Mouse (Mus musculus) R1 (cell line): Measurements from ENCODE around the gene Lgr4.

ENCODE experiments used
- DNase-seq: peaks from one replicate; pipeline ENCODE4 v3.0.0-alpha.2; 2018; ENCODE audit warnings: low read depth, low spot score

Gene Lgr4

DNA sequence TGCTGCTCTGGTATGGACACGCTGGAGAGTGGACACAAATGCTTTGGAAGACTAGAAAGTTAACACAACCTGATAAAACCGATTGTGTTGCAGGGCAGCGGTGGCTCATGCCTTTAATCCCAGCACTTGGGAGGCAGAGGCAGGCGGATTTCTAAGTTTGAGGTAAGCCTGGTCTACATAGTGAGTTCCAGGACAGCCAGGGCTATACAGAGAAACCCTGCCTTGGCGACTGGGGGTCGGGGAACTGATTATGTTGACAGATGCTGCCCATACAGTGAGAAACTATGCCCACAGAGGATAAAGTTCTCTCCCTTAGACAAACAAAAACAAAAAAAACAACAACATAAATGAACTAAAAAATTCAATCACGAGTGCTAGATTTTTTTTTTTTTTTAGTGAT, 99.6 kb downstream of the Lgr4 start:
- DNase-seq, result no peak

DNA sequence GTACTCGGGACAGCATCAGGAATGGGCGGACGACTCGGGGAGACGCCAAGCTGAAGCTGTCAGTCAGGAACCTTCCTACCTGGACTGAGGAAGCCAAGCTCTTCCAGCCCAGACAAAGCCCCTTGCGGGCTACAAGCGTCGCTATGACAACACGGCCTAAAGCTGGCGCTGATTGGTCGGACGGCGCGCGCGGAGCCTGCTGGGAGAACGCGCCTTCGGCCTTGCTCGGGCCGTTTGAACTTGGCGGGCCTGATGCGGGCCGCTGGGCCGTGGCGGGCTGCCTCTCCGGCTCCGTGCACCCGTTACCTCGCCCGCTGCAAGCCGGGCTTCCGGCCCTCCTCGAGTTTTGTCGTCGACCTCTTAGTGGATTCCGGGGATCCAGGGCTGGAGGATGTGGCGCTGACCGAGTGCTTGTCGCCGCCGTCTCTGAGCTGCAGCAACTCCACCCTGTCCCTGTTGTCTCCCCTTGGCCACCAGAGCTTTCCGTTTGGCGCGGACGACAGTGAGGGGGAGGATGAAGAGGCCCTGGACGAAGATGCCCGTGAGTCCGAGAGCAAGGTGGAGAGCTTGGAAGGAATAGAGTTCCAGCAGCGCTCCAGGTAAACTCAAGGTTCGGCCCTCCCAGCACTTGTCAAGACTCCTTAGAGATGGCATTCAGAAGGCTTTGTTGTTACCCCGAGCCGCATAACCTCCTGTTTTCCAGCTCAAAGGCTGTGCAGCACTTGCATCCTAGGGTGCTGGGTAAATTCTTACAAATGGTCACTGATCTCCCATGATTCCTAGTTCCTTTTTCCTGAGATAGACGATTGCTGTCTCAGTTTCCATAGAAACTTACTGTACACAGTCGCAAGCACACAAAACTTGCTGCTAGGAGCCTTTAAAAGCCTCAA, 100.4 kb downstream of the Lgr4 start, which contains the start of gene Ccdc34:
Gene Ccdc34 (plus strand): TSS at position 202 of the 890 bp plus-strand sequence.
- peak; percentile 96 for DNase-seq

DNA sequence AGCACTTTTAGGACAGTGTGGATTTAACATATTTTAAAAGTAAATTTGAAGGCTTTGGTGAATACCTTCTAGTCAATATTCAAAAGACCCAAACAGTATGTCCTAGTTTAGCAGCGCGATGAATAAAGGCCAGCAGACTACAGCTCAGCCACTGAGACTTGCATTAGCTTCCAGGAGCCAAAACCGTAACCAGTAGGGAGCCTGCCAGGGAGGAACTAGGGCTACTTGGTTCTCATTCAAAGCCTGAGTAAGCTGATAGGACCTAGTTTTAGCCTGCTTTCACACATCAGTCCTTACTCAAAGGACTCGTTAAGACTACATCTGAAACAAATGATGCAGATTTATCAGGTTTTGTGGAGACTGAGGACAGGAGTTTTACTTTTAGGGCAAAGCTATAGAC, 102.2 kb downstream of the Lgr4 start:
- DNase-seq, result no peak

DNA sequence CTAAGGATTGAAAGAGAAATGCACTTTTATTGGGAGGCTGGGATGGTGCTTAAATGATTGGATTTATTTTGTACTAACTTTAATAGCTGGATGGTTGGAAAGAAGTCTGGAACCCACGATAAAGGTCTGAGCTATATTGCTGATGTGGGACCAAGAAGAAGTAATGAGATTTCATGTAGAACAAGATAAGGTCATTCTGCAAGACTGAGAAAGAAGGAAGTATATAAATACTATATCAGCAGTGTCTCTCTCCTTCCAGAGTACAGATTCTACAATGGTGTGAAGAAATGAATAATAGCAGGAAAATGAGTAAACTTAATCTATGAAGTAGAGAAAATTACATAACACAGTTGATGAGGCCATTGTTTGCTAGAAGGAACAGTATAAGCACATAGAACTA, 103.0 kb downstream of the Lgr4 start:
- DNase-seq, result no peak

DNA sequence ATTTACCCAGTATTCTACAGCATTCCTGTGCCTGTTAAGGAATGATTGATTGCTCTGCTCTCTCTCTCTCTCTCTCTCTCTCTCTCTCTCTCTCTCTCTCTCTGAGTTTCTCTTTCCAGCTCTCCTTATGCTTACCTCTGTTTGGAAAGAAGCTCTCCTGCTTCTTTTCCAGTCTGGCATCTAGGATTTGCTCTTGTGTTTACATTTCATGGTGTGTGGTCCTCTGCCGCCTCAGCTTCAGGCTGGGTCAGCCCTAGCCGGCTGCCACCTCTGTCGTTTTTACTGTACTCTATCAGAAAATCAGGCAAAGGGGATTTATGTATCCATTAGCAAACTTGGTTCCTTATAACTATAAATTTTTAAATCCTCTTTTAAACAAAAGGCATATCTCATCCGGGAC, 118.8 kb downstream of the Lgr4 start:
- DNase-seq, result no peak

DNA sequence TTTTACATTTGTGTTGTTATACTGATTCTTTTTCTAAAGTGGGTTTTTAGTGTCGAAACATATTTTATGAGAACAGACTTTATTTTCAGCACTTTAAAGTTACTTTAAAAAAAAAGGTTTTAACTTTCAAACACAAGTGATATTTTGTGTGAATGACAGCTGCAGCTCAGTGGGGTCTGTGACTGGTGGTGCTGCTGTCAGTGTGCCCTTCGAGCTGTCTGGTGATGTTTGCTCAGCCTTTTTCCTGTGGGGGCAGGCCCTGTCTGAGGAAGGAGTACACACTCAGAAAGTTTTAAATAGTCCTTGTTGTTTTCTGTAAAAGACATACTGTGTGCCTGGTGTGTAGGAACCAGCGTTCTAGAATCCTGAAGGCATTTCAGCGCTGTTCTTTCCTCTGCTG, 119.2 kb downstream of the Lgr4 start:
- DNase-seq, result no peak

DNA sequence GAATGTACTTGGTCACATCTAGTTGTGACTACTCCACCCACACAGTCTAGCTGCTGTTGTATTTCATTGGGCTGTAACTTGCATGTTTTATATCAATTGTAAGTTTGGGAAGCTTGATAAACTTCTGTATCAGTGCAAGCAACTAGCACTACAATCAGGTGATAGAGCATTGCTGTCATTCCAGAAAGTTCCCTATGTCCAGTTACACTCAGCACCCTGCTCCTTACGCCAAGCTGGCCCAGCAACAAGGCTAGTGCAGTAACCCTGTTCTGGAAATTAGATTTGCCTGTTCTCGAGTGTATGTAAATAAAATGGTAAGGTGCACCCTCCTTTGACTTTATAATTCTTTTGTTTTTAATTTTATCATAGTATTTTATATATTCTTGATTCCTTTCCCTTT, 119.8 kb downstream of the Lgr4 start:
- DNase-seq, result no peak

DNA sequence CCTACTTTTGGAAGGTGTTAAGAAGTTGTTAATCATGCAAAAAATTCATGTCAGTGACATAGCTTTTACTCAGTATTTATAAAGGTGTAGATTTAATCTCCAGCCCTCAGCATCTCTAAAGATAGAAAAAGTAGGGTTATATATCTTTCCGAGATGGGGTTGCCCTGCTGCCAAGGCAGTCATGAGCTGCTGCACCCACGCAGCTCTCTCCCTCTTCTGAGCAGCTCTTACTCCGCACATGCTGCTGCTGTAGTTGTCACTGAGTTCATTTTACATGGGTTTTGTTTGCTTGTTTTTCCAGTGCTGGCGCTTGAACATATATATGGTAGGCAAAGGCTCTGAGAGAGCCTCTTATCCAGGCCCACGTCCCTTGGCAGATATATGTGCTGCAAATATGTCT, 120.9 kb downstream of the Lgr4 start:
- no peak for DNase-seq

DNA sequence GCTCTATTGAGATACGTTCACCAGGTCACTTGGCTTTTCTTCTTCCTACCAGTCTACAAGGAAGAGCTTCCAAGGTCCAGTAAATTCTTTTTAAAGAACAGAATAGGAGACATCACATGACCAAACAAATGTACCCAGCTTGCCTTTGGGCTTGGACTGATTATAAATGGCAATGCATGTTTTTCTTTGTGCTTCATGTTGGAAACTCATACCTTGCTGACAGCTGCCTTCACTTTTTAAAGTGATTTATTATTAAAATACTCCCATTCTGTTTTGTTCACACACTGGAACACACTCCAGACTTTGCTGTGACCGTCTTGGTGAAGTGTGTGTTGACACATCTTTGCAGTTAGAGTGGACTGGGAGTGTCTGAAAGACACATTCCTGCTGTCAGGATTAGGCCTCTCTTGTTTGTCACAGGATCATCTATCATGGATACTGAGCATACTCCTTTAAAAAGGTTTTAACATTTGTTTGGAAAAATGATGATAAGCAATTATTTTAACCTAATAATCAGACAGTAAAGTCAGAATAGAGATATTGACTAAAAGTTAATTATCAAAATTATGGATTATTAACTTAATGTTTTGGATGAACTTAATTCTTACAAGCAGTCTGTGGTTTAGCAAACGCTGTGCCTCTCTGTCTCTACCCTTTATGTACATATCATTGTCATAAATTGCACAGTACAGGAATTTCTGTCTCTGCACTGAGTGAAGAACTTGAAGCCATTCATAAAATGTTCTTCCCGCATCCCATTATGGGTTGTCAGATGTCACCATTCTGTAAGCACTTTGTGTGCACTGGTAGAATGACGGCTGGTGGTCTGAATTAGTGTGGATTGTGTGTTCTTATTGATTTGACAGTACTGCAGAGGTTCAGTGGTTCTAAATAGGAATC, 125.7 kb downstream of the Lgr4 start:
- DNase-seq, result no peak

DNA sequence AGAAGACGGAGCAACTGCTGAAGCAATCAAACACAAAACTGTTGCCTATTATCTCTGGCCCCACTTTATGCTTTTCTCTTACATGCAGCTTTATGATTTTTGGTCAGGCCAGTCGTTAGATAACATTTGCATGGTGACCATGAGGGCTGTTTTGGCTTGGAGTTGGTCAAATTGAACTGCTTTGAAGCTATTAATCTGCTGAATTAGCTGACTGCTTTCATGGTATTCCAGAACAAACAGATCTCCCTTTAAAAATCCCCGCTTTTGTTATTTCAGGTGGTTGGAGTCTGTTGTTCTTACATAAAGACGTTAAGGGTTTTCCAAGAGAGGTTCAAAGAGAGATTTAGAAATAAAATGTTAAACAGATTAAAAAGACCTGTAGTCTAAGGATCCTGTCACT, 141.0 kb downstream of the Lgr4 start:
- DNase-seq, result no peak

DNA sequence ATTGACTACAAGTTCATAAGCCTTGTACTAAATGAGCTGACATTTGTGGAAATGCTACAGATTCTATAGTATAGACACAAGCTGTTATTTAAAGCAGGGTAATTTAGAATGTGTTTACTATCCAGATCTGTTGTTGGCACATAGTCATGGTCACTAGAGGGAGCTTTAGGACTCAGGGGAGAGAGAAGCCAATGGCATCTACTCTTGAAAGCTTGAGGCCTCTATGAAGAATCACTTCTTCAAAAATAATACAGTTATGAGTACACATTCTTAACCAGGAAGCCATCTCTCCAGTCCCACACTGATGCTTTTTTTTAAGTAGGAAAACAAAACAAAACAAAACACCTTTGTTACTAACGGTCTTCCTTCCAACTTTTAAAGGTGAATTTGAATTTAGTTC, 145.7 kb downstream of the Lgr4 start:
- DNase-seq, result peak; percentile 6
